Comparison of ENCODE assay signal across 8 mouse cellular contexts in genomic region chr5:72868091-72868875, GRCm38 (mm10). TPM values are rescaled to one million over a fixed set of nuclear protein-coding genes. Genes with fewer than 3 reads are reported as not detected.
A peak's percentile ranks its signal among the peaks of the same experiment; 100 is the strongest.
DNase-seq lines count a peak whose midpoint lies in the region; ATAC-seq and TF ChIP-seq lines count a peak whose summit lies in the region.

Gene Tec, minus strand, starts transcription at chr5:72868483.

- TF ChIP-seq POLR2A in cortical plate, adult 2 months (IDR thresholded peaks at IDR 0.05; ENCODE audit: extremely low read depth, insufficient read depth, low read length) = peak; percentile 51; the same call in 1 of the 2 replicates

- H3K4me3 ChIP-seq in cortical plate, adult 2 months (ENCODE audit: insufficient read depth, low read length) = peak within 1 kb of the TSS; percentile 58
- peak within 1 kb of the TSS; percentile 80 for H3K4me3 ChIP-seq in gastrocnemius, adult 2 months
- peak within 1 kb of the TSS; percentile 58 for H3K4me3 ChIP-seq in hindbrain, postnatal 0 days (ENCODE audit: low read length)

- no peak for TF ChIP-seq CTCF in cortical plate, adult 2 months (IDR thresholded peaks at IDR 0.05; ENCODE audit: extremely low read depth, insufficient read depth, low read length)
- no peak for TF ChIP-seq CTCF in gastrocnemius, adult 2 months (IDR thresholded peaks at IDR 0.05)
- no peak for TF ChIP-seq CTCF in hindbrain, postnatal 0 days (IDR thresholded peaks at IDR 0.05; ENCODE audit: low read depth)

- peak within 1 kb of the TSS; percentile 92 for H3K4me2 ChIP-seq in hindbrain, postnatal 0 days (ENCODE audit: low read depth, low read length)

- H3K27ac ChIP-seq in cortical plate, adult 2 months (ENCODE audit: insufficient read depth, low read length) = no peak within 1 kb of the TSS
- H3K27ac ChIP-seq in gastrocnemius, adult 2 months = peak within 1 kb of the TSS; percentile 77
- H3K27ac ChIP-seq in hindbrain, postnatal 0 days = peak within 1 kb of the TSS; percentile 60; the same call in 1 of the 2 replicates

- WGBS in hindbrain, postnatal 0 days = 1% methylated on average over 60 of the region's 60 CpGs

- no peaks in the 10 kb centered on the region for H3K9me3 ChIP-seq in hindbrain, postnatal 0 days (ENCODE audit: low read length)

- intact Hi-C loops in gastrocnemius, adult 2 months (cut with DNase I) = loop anchor here (5.0 kb wide), 1 partner anchor 71 kb away; no protein-coding TSS in a partner anchor
- intact Hi-C loops in left cerebral cortex, postnatal 10 days (cut with DNase I) = no loop called here

- no peaks in the 10 kb centered on the region for H3K4me1 ChIP-seq in cortical plate, adult 2 months (ENCODE audit: control insufficient read depth, insufficient read depth, low read length)
- H3K4me1 ChIP-seq in hindbrain, postnatal 0 days (ENCODE audit: insufficient read depth, low read length) = peaks cover 7% of the 10 kb centered on the region; the same call in 1 of the 2 replicates

- H3K36me3 ChIP-seq in hindbrain, postnatal 0 days (ENCODE audit: insufficient read depth, low read length) = no peaks in the 10 kb centered on the region

- H3K27me3 ChIP-seq in hindbrain, postnatal 0 days (ENCODE audit: insufficient read depth, low read length) = no peaks in the 10 kb centered on the region

- ATAC-seq in activated CD4-positive, CD25-positive, alpha-beta regulatory T cell, adult 4 months = peak; percentile 74
- ATAC-seq in hindbrain, postnatal 0 days = peak; percentile 95
- ATAC-seq in megakaryocyte progenitor cell, adult 5-6 weeks (replicated peaks; ENCODE audit: poor library complexity) = peak; percentile 78

- DNase-seq in gastrocnemius, adult 2 months = peak; percentile 95
- DNase-seq in hindbrain, postnatal 0 days (ENCODE audit: low spot score) = peak; percentile 83
- DNase-seq in left cerebral cortex, postnatal 10 days (ENCODE audit: extremely low spot score in 1 of 2, low spot score in 2 of 2) = peak; percentile 66 to 92
- DNase-seq in right cerebral cortex, postnatal 10 days (ENCODE audit: low spot score in 2 of 2) = peak; percentile 85 to 88
- peak; percentile 94 for DNase-seq in urinary bladder, postnatal 25 days (ENCODE audit: low spot score)

- H3K9ac ChIP-seq in hindbrain, postnatal 0 days (replicated peaks; ENCODE audit: low read length) = peak within 1 kb of the TSS; percentile 46

RNA-seq across cellular contexts. Expression of gene Tec, which starts in this region (rescaled TPM):
- polyA plus RNA-seq in activated CD4-positive, CD25-positive, alpha-beta regulatory T cell, adult 4 months (2017; shearing (Covaris generic)) = 10 to 100 TPM; 10.1 to 10.6 TPM
- 2.0 TPM in 2 replicates for polyA plus RNA-seq in cortical plate, adult 2 months (2012; rRNA removed)
- 1 to 10 TPM; 1.2 to 1.4 TPM for total RNA-seq in gastrocnemius, adult 2 months (2021)
- 3.0 and 4.9 TPM in 2 replicates for total RNA-seq in hindbrain, postnatal 0 days (2014; rRNA removed)
- 3.6 and 5.0 TPM in 2 replicates for polyA plus RNA-seq in hindbrain, postnatal 0 days (2015; fragmentation: Nextera tagmentation; extraction: Ambion mirVana)
- total RNA-seq in left cerebral cortex, postnatal 10 days (2021) = 10 to 100 TPM in 1 of 2 experiments, 1 to 10 TPM in 1; 7.3 to 12.4 TPM
- 23.4 and 23.5 TPM in 2 replicates for total RNA-seq in megakaryocyte progenitor cell, adult 5-6 weeks (2015)
- 33.4 and 42.2 TPM in 2 replicates for total RNA-seq in megakaryocyte progenitor cell, adult 5-6 weeks (2017)
